Mouse (Mus musculus): Measurements from ENCODE around the gene Smyd3.

- TF ChIP-seq POLR2A (IDR thresholded peaks at IDR 0.05; ENCODE audit: borderline replicate concordance, low read depth, low read length) (no peak), CTCF (IDR thresholded peaks at IDR 0.05; ENCODE audit: low read depth, low read length) (no peak)
These were observed 409.1 kb downstream of the Smyd3 start for GRCm38 (mm10) chr1:179108759-179109158.

Measured in bone marrow macrophage, adult 2 months (primary cell).